Comparison of ENCODE assay signal across 12 mouse cellular contexts in the genomic region with DNA sequence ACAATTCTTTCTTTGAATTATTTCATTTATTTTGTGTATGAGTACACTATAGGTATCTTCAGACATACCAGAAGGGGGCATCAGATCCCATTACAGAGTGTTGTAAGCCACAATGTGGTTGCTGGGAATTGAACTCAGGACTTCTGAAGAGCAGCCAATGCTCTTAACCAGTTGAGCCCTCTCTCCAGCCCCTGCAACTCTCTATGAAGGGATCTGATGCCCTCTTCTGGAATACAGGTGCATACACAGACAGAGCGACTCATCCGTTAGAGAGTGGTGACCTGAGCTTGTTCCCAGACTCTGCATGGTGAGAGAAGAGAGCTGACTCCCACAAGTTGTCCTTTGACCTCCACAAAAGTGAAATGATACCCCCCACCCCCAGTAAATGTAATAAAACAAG. TPM values are rescaled to one million over a fixed set of nuclear protein-coding genes. Genes with fewer than 3 reads are reported as not detected.
DNase-seq lines count a peak whose midpoint lies in the region; TF ChIP-seq lines count a peak whose summit lies in the region.
"Had no signal": no experiment of that assay in that cellular context is flagged by ENCODE, and none has a peak within 500 bp of the region (broad histone marks: within the 10 kb centered on the region; RNA-seq: fewer than 3 reads in every experiment).

No protein-coding gene starts in this region.

- H3K27ac ChIP-seq in gastrocnemius, adult 2 months, result no peak overlapping the region
- H3K27ac ChIP-seq: embryonic facial prominence, embryonic 15.5 days; limb, embryonic 12.5 days had no signal

- DNase-seq in gastrocnemius, adult 2 months, result no peak
- DNase-seq in gastrocnemius, adult 18-20 months (ENCODE audit: low spot score), result no peak
- DNase-seq in 3134 (ENCODE audit: extremely low read depth, insufficient read length, low spot score), result peak; percentile 52
- DNase-seq in ES-CJ7 (ENCODE audit: low read depth, low spot score), result peak; percentile 95
- DNase-seq in induced T-regulatory cell, adult 2 months (ENCODE audit: low read depth), result peak; percentile 41
- no peak for DNase-seq in frontal cortex, postnatal 10 days (ENCODE audit: low spot score in 2 of 2)
- DNase-seq in urinary bladder, postnatal 36 days (ENCODE audit: low spot score in 2 of 2), result no peak
- DNase-seq in layer of hippocampus, adult 11-12 months (ENCODE audit: low spot score), result no peak
- DNase-seq: gastrocnemius, postnatal 25 days; kidney, postnatal 25 days had no signal

- peak; percentile 39; the same call in 1 of the 2 replicates for TF ChIP-seq CTCF in gastrocnemius, adult 2 months (IDR thresholded peaks at IDR 0.05)

- intact Hi-C loops in gastrocnemius, adult 2 months (cut with DNase I), result no loop called here

- H3K4me3 ChIP-seq in gastrocnemius, adult 2 months, result no peak overlapping the region
- H3K4me3 ChIP-seq: embryonic facial prominence, embryonic 15.5 days; limb, embryonic 12.5 days had no signal

RNA-seq across cellular contexts. Expression of a gene that starts 13.1 kb away (rescaled TPM):
- total RNA-seq in gastrocnemius, adult 2 months (2021), result 10 to 100 TPM in 1 of 2 experiments, 1 to 10 TPM in 1; 9.9 to 11.0 TPM
- 1 to 10 TPM; 9.4 to 9.5 TPM for total RNA-seq in gastrocnemius, adult 18-20 months (2021)

RNA-seq across cellular contexts. Expression of a gene that starts 16.6 kb away (rescaled TPM):
- total RNA-seq in gastrocnemius, adult 2 months (2021), result not detected
- not detected for total RNA-seq in gastrocnemius, adult 18-20 months (2021)

RNA-seq across cellular contexts. Expression of a gene that starts 20.5 kb away (rescaled TPM):
- 10 to 100 TPM in 1 of 2 experiments, 1 to 10 TPM in 1; 7.8 to 14.8 TPM for total RNA-seq in gastrocnemius, adult 2 months (2021)
- 1 to 10 TPM; 7.0 to 9.6 TPM for total RNA-seq in gastrocnemius, adult 18-20 months (2021)

RNA-seq across cellular contexts. Expression of a gene that starts 30.7 kb away (rescaled TPM):
- 10 to 100 TPM; 17.9 to 18.9 TPM for total RNA-seq in gastrocnemius, adult 2 months (2021)
- total RNA-seq in gastrocnemius, adult 18-20 months (2021), result 10 to 100 TPM; 20.0 to 23.5 TPM

RNA-seq across cellular contexts. Expression of a gene that starts 41.8 kb away (rescaled TPM):
- 1 to 10 TPM; 3.9 to 5.7 TPM for total RNA-seq in gastrocnemius, adult 2 months (2021)
- total RNA-seq in gastrocnemius, adult 18-20 months (2021), result 1 to 10 TPM; 3.5 to 3.7 TPM

Comparison
In these comparisons a context has a peak if more than half of its experiments do, and no peak if none do; other contexts are left out.
1. DNase-seq: peak in 3134 (single experiment), ES-CJ7 (single experiment) and induced T-regulatory cell, adult 2 months (single experiment); none in gastrocnemius, adult 2 months (single experiment), gastrocnemius, adult 18-20 months (single experiment), frontal cortex, postnatal 10 days (0 of 2), urinary bladder, postnatal 36 days (0 of 2) and layer of hippocampus, adult 11-12 months (single experiment).